In genomic region chr16:97851741-97852319, GRCm38 (mm10) we compare ENCODE assay signal across 8 mouse cellular contexts. TPM values are rescaled to one million over a fixed set of nuclear protein-coding genes. Genes with fewer than 3 reads are reported as not detected.
A peak's percentile ranks its signal among the peaks of the same experiment; 100 is the strongest.
DNase-seq lines count a peak whose midpoint lies in the region; ATAC-seq lines count a peak whose summit lies in the region.

Gene Prdm15 (minus strand): TSS chr16:97851850.

- ATAC-seq in inflammation-experienced regulatory T-cells, adult 6 months, result peak; percentile 78

- peaks cover 72% of the 10 kb centered on the region for H3K4me1 ChIP-seq in megakaryocyte, embryonic 14.5 days

- H3K27me3 ChIP-seq in megakaryocyte, embryonic 14.5 days (replicated peaks), result no peaks in the 10 kb centered on the region

- intact Hi-C loops in gastrocnemius, postnatal 14 days (cut with DNase I; ENCODE audit: low total_unique reads), result no loop called here

- peaks cover 25% of the 10 kb centered on the region for H3K36me3 ChIP-seq in megakaryocyte, embryonic 14.5 days (replicated peaks; ENCODE audit: low read length)

- no peaks in the 10 kb centered on the region for H3K9me3 ChIP-seq in megakaryocyte, embryonic 14.5 days

- DNase-seq in adrenal gland, adult 18-20 months (ENCODE audit: low spot score in 2 of 2), result peak; percentile 87 to 90
- DNase-seq in embryo, embryonic 10 days (ENCODE audit: low spot score), result peak; percentile 91
- peak; percentile 89 for DNase-seq in gastrocnemius, postnatal 14 days
- peak; percentile 72 to 89 for DNase-seq in left cerebral cortex, adult 9 months (ENCODE audit: low spot score in 2 of 2)
- DNase-seq in right cerebral cortex, postnatal 14 days, result peak; percentile 90
- DNase-seq in urinary bladder, postnatal 4 days (ENCODE audit: low spot score in 2 of 2), result peak; percentile 84 to 87

- H3K4me3 ChIP-seq in megakaryocyte, embryonic 14.5 days (replicated peaks), result peak within 1 kb of the TSS; percentile 98

RNA-seq across cellular contexts. Expression of gene Prdm15, which starts in this region (rescaled TPM):
- 10 to 100 TPM; 11.9 to 12.8 TPM for total RNA-seq in adrenal gland, adult 18-20 months (2021)
- 1 to 10 TPM; 3.7 to 5.9 TPM for total RNA-seq in gastrocnemius, postnatal 14 days (2021)
- 10 to 100 TPM; 12.5 to 16.0 (median 14.0) TPM for polyA plus RNA-seq in inflammation-experienced regulatory T-cells, adult 6 months (2017; shearing (Covaris generic))
- 0.68 and 0.90 TPM in 2 replicates for polyA plus RNA-seq in megakaryocyte, embryonic 14.5 days (2012; ENCODE audit: insufficient read depth, low replicate concordance)

Comparison
In these comparisons a context has a peak if more than half of its experiments do, and no peak if none do; other contexts are left out.
1. Peak in every context shown above with its lines: DNase-seq, ATAC-seq and H3K4me3 ChIP-seq.